Mouse (Mus musculus) hindbrain, embryonic 14.5 days (tissue): Measurements from ENCODE around the gene Gsdme. TPM values are rescaled to one million over a fixed set of nuclear protein-coding genes. Genes with fewer than 3 reads are reported as not detected.
A peak's percentile ranks its signal among the peaks of the same experiment; 100 is the strongest.

Source experiments
- ATAC-seq: fragments of 200-750 bp; cut with Nextera tagmentation; 2 replicates; pipeline ENCODE4 v1.8.0; 2017; ENCODE audit warnings: moderate number of reproducible peaks, mild to moderate bottlenecking, moderate TSS enrichment, moderate library complexity; ENCODE audit not compliant: low FRiP score
- DNase-seq: peaks from one replicate; pipeline ENCODE4 v3.0.0-alpha.2; 2015; ENCODE audit warnings: low spot score
- H3K27ac ChIP-seq: fragments of 300-500 bp; sonication (generic); 2 replicates; pipeline ENCODE4 v1.5.1; 2014; ENCODE audit warnings: mild to moderate bottlenecking, moderate library complexity
- H3K27me3 ChIP-seq: fragments of 300-500 bp; sonication (generic); 2 replicates; pipeline ENCODE4 v1.6.1; 2014; ENCODE audit warnings: mild to moderate bottlenecking, low read length, mixed read lengths; ENCODE audit not compliant: control insufficient read depth, insufficient read depth
- H3K36me3 ChIP-seq: fragments of 300-500 bp; sonication (generic); replicated peaks from 2 replicates; pipeline ENCODE4 v1.6.1; 2014; ENCODE audit not compliant: control insufficient read depth, insufficient read depth
- H3K4me1 ChIP-seq: fragments of 300-500 bp; sonication (generic); replicated peaks from 2 replicates; pipeline ENCODE4 v1.6.1; 2014; ENCODE audit warnings: antibody characterized with exemption, low read length, mixed read lengths; ENCODE audit not compliant: control insufficient read depth, insufficient read depth
- H3K4me2 ChIP-seq: fragments of 300-500 bp; sonication (generic); replicated peaks from 2 replicates; pipeline ENCODE4 v1.6.1; 2014; ENCODE audit warnings: mild to moderate bottlenecking, moderate library complexity
- H3K4me3 ChIP-seq: fragments of 300-500 bp; sonication (generic); replicated peaks from 2 replicates; pipeline ENCODE4 v1.5.1; 2014; ENCODE audit warnings: mild to moderate bottlenecking, low read length
- H3K9ac ChIP-seq: fragments of 300-500 bp; sonication (generic); 2 replicates; pipeline ENCODE4 v1.6.1; 2014
- H3K9me3 ChIP-seq: fragments of 300-500 bp; sonication (generic); 2 replicates; pipeline ENCODE4 v1.6.1; 2016; ENCODE audit warnings: low read length; ENCODE audit not compliant: control insufficient read depth
- WGBS: fragments of 180-500 bp; shearing (Covaris S2); extraction: QIAGEN DNeasy Blood & Tissue Kit; methylation state at CpG from one replicate; pipeline ENCODE4 v1.1.7; 2014; 5-methylcytosine and 5-hydroxymethylcytosine counted together
- polyA plus RNA-seq: library from polyadenylated mRNA; unstranded; fragments of >200 nt; fragmentation: Nextera tagmentation; extraction: Ambion mirVana; gene quantifications from 2 replicates; pipeline ENCODE4 v1.2.1, GENCODE M21; 2014

The Gsdme gene
- polyA plus RNA-seq, 1 experiment from 2014 or later = 83.8 TPM

DNA sequence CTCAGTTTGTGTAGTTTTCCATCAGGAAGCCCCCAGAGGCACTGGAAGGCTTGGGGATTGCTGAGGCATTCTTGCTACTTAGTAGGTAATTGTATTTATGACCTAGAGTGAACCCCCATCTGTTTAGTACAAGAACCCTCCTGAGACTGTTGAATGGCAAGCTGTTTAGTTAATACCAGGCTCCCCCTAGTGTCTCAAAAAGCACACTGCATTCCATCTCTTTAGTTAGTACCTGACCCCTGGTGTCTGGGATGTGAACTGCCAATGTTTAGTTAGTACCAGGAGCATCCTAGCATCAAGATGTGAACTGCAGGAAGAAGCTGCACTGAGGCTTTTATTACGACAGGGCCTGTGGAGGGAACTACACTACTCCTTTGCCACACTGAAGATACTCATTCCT, 30.5 kb upstream of the Gsdme start:
- 49% methylated on average over 1 of the region's 1 CpGs for WGBS

DNA sequence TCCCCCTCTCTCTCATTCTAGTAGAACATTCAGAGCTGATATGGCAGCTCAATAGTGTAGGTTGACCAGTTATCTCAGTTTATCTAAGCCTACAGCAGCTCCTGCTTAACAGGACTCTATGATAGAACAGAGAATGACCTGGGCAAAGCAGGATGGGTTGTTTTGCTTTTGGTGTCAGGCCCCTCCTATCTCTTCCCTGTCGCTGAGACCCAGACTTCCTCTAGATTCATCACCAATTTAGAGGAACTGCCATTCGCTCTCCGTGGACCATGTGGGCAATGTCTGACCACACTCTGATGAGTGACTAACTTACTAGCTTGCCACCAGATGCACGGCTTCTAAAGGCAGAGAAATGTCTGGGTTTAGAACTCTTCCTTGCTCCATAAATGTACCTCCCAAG, 28.0 kb upstream of the Gsdme start:
- H3K4me1 ChIP-seq = 0 out of 2 replicates have a peak, but pooled peaks cover 4% of the 10 kb centered on the region
- 90% methylated on average over 4 of the region's 4 CpGs for WGBS
- DNase-seq = no peak

More for the DNA sequence above, 30.5 kb upstream of the Gsdme start:
- Histone ChIP-seq H3K9ac (no peak overlapping the region), H3K4me2 (no peak overlapping the region), H3K4me1 (0 out of 2 replicates have a peak, but pooled peaks cover 4% of the 10 kb centered on the region), H3K36me3 (no peaks in the 10 kb centered on the region), H3K9me3 (no peaks in the 10 kb centered on the region), H3K27me3 (no peaks in the 10 kb centered on the region), H3K4me3 (no peak overlapping the region), H3K27ac (no peak overlapping the region)
- DNase-seq (peak; percentile 85), ATAC-seq (peak; percentile 46; the same call in 1 of the 2 replicates)

DNA sequence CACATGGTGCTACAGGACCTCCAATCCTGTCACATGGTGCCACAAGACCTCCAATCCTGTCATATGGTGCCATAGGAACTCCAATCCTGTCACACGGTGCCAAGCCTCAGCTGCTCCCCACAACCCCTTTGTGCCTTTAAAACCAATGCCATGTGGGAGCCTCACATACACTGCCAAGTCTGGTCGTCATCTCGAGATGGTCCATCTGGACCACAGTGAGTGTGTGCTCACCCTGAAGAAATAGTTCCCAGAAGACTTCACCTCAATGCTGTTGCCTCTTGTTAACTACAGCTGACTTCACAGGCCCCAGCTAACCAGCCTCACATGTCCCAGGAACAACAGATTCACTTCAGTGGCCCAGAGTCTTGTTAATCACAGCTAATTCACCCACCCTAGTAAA, 23.2 kb upstream of the Gsdme start:
- no peaks in the 10 kb centered on the region for H3K27me3 ChIP-seq
- H3K9me3 ChIP-seq = no peaks in the 10 kb centered on the region
- H3K36me3 ChIP-seq = no peaks in the 10 kb centered on the region
- H3K27ac ChIP-seq = no peak overlapping the region
- no peak overlapping the region for H3K4me3 ChIP-seq
- H3K4me1 ChIP-seq = no peaks in the 10 kb centered on the region
- no peak overlapping the region for H3K4me2 ChIP-seq
- WGBS = 71% methylated on average over 3 of the region's 3 CpGs
- H3K9ac ChIP-seq = no peak overlapping the region
- DNase-seq (no peak), ATAC-seq (no peak)

More for the DNA sequence above, 28.0 kb upstream of the Gsdme start:
- H3K36me3 ChIP-seq = no peaks in the 10 kb centered on the region
- H3K9me3 ChIP-seq = no peaks in the 10 kb centered on the region
- no peak overlapping the region for H3K27ac ChIP-seq
- no peak overlapping the region for H3K4me2 ChIP-seq
- H3K27me3 ChIP-seq = no peaks in the 10 kb centered on the region
- H3K9ac ChIP-seq = no peak overlapping the region
- no peak for ATAC-seq
- H3K4me3 ChIP-seq = no peak overlapping the region

DNA sequence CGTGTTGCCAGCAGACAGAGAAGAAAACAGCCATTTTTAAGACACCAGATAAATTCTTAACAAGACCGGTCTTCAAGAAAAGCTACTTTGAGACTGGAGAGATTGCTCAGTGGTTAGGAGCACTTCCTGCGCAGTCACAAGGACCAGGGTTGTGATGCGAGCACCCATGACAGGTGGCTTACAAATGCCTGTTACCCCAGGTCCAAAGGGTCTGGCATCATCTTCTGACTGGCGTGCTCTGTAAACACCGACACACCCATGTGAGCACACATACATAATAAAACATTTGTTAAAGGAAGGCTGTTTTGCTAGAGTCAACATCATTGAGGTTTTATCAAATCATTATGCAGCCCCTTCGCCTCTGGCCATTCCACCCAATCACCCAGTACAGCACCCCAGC, 16.0 kb upstream of the Gsdme start:
- H3K4me3 ChIP-seq = no peak overlapping the region

DNA sequence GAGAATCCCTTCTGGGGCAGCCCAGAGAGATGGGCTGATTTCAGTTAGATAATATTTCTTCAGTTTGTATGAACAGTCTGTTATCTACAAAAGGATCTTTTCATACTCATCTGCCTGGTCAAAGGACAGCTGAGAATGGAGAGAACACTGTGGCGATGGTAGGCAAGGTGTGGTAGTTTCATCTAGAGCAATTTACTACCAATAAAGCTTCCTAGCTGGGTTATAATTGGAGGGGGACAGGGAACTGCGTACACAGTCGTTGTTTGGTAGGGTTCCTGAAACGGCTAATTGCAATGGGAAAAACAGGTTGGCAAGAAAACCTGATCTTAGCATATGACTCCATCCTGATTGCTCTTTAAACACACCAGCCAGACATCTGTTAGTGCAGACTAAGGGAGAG, 10.3 kb upstream of the Gsdme start:
- H3K9ac ChIP-seq = no peak overlapping the region
- 83% methylated on average over 4 of the region's 4 CpGs for WGBS
- H3K4me2 ChIP-seq = no peak overlapping the region
- H3K27me3 ChIP-seq = no peaks in the 10 kb centered on the region
- no peak for ATAC-seq
- H3K4me3 ChIP-seq = no peak overlapping the region
- no peak for DNase-seq
- H3K36me3 ChIP-seq = no peaks in the 10 kb centered on the region
- H3K9me3 ChIP-seq = no peaks in the 10 kb centered on the region
- H3K27ac ChIP-seq = no peak overlapping the region
- H3K4me1 ChIP-seq = no peaks in the 10 kb centered on the region

More for the DNA sequence above, 16.0 kb upstream of the Gsdme start:
- H3K27me3 ChIP-seq = no peaks in the 10 kb centered on the region
- no peaks in the 10 kb centered on the region for H3K9me3 ChIP-seq
- no peak overlapping the region for H3K4me2 ChIP-seq
- no peak overlapping the region for H3K27ac ChIP-seq
- no peak for ATAC-seq
- H3K36me3 ChIP-seq = no peaks in the 10 kb centered on the region
- no peak overlapping the region for H3K9ac ChIP-seq
- no peaks in the 10 kb centered on the region for H3K4me1 ChIP-seq
- DNase-seq = no peak
- WGBS = 95% methylated on average over 7 of the region's 7 CpGs

DNA sequence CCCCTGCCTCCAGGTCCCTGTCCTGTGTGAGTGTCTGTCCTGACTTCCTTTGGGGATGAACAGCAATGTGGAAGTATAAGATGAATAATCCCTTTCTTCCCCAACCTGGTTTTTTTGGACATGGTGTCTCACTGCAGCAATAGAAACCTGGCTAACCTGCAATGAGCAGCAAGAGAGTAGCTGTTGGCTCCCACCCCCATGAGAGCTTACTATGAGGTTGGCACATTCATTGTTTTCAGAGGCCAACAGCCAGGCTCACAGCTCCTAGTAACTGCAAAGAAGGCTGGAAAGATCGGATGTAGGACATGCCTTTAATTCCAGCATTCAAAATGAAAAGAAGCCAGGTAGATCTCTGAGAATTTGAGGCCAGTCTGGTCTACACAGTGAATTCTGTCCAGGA, 9.8 kb upstream of the Gsdme start:
- Histone ChIP-seq H3K9ac (no peak overlapping the region), H3K4me2 (no peak overlapping the region), H3K4me3 (no peak overlapping the region), H3K36me3 (no peaks in the 10 kb centered on the region), H3K9me3 (no peaks in the 10 kb centered on the region), H3K4me1 (no peaks in the 10 kb centered on the region), H3K27ac (no peak overlapping the region), H3K27me3 (no peaks in the 10 kb centered on the region)
- WGBS = 71% methylated on average over 1 of the region's 1 CpGs
- ATAC-seq = no peak
- DNase-seq = no peak

DNA sequence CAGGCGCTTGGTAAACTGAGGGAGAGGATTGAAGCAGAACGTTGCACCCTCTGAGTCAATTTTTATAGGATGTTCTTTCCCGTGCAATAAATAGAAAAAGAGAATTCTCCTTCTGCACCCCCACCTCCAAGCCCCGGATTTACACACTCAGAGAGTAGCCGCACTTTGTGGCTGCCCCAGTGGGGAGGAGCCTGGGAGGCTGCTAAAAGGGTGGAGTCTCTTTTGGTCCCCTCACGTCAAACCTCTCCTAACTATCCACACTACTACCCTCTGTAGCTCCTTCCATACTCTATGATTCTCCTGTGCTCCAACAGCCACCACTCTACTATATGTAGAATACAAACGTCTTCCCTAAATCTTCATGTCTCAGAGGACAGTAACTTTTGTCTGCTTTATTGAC, 1.4 kb downstream of the Gsdme start:
- 31% methylated on average over 7 of the region's 7 CpGs for WGBS
- ATAC-seq = no peak

DNA sequence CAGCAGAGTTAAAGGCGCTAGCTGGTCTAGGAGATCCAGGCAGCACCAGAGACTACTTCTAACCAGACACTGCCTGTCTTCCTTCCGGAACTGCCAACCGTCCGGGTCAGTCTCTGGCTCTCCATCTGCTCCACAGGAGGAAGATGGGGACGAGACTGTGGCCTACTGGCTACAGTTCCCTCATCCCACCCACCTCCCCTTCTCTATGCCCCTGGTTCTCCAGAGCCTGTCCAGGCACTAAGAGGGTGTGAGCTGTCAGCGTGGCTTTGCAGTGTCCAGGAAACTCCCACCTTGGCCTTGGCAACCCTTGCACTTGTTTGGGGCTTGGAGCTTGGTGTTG, 1.8 kb downstream of the Gsdme start:
- Histone ChIP-seq H3K27me3 (no peaks in the 10 kb centered on the region), H3K36me3 (no peaks in the 10 kb centered on the region), H3K9me3 (no peaks in the 10 kb centered on the region), H3K4me2 (peak overlapping the region; percentile 56), H3K27ac (peak overlapping the region; percentile 72), H3K9ac (peak overlapping the region; percentile 68), H3K4me1 (peaks cover 24% of the 10 kb centered on the region), H3K4me3 (peak overlapping the region; percentile 42)
- DNase-seq = no peak
- WGBS = 0% methylated on average over 6 of the region's 6 CpGs
- no peak for ATAC-seq

More for the DNA sequence above, 1.4 kb downstream of the Gsdme start:
- Histone ChIP-seq H3K4me3 (peak overlapping the region; percentile 42), H3K4me1 (peaks cover 24% of the 10 kb centered on the region), H3K4me2 (peak overlapping the region; percentile 56), H3K9me3 (no peaks in the 10 kb centered on the region), H3K27me3 (no peaks in the 10 kb centered on the region), H3K36me3 (no peaks in the 10 kb centered on the region), H3K27ac (peak overlapping the region; percentile 72; the same call in 1 of the 2 replicates), H3K9ac (peak overlapping the region; percentile 68)
- DNase-seq = no peak

DNA sequence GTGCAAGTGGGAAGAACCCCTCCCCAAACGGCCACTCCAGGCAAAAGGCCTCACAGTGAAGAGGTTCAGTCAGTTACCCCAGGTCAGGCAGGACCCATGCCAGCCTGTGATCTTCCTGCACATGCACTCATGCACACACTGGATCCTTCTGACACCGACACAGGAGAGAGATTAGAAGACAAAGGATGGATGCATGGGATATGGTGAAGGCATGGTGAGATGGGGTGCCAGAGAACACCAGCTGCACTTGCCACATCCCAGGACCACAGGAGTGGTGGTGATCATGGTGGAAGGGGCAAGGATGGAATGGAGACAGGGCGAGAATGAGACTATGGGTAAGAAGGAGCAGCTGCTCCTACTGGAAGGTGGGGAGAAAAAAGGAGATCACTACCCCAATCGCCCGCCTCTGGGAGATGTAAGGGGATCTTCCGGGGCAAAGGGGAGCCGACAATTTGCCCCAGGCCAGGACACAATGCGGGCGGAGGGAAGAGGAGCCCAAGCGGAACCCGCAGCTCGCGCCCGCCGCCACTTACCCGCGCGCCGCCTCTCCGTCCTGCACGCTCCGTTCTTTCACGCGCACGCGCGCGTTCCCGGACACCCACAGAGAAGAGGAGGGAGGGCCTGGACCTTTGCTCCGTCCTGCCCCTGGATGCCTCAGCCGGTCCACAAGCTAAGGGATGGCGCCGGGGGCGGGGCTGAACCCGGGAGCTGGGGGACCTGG, 2.3 kb downstream of the Gsdme start:
- Histone ChIP-seq H3K9ac (peak overlapping the region; percentile 68), H3K4me3 (peak overlapping the region; percentile 42), H3K27me3 (no peaks in the 10 kb centered on the region), H3K4me2 (peak overlapping the region; percentile 56), H3K9me3 (no peaks in the 10 kb centered on the region), H3K4me1 (peaks cover 24% of the 10 kb centered on the region), H3K36me3 (no peaks in the 10 kb centered on the region), H3K27ac (peak overlapping the region; percentile 72)
- peak; percentile 88 for DNase-seq
- 2% methylated on average over 31 of the region's 35 CpGs for WGBS
- ATAC-seq = peak; percentile 91
